Mouse (Mus musculus) kidney, adult 2 months (tissue): ENCODE data around the gene Des.

ENCODE experiments used
- CTCF ChIP-seq: fragments of 200-500 bp; conservative IDR thresholded peaks from 2 replicates; pipeline ENCODE4 v1.5.1; 2011; ENCODE audit warnings: low read depth, mild to moderate bottlenecking, control low read depth, low read length, moderate library complexity, mixed read lengths; ENCODE audit not compliant: insufficient read depth, insufficient read length
- POLR2A ChIP-seq: fragments of 200-500 bp; IDR thresholded peaks from one replicate; pipeline ENCODE4 v1.6.1; 2011; ENCODE audit warnings: low read depth, low read length, control low read depth

DNA sequence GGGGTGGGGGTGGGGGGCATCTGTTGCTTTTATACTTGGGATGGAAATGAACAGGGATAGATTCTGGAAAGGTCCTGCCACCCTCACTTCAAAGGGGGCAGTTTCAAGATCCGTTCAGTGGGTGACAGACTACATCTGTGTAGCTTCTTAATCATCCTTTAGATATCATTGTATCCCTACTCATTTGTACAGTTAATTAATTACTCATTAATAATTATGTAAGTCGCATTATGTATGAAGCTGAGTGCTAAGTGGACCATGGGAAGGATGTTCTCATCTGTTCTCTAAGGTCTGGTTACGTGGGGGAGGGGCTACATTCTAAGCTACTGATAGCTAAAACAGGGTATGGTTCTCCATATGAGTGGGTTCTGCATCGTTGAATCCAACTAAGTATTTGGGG lies 41.4 kb upstream of the Des start:
- TF ChIP-seq CTCF (no peak), POLR2A (no peak)
